Mouse (Mus musculus): ENCODE measurements at regions not wholly inside any gene's neighbourhood (a gene's known extent, or its start where the extent isn't known, plus 50 kb on each side); places are given as distances from the start of the nearest gene placed in this dataset.
A peak's percentile ranks its signal among the peaks of the same experiment; 100 is the strongest.

DNA sequence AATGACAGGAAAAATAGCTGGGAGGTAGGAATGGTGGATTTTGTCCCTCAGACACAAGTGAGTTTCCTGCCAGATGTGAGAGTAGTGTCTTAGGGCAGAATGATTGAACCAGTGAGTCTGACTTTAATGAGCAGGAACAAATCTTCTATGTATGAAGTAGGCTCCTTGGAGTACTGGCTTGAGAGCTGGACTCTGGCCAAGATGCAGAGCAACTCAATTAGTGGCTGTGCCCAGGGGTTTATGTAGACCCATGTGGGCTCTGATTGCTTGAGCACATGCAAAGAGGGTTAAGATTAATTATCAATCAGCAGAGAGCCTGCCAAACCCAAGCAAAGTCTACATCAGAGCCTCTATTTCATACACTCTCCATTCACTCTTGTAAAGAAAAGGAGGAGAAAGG is 92.9 kb upstream of the Htr1b start:
- no peak for DNase-seq (ENCODE audit: low read depth, low spot score)

DNA sequence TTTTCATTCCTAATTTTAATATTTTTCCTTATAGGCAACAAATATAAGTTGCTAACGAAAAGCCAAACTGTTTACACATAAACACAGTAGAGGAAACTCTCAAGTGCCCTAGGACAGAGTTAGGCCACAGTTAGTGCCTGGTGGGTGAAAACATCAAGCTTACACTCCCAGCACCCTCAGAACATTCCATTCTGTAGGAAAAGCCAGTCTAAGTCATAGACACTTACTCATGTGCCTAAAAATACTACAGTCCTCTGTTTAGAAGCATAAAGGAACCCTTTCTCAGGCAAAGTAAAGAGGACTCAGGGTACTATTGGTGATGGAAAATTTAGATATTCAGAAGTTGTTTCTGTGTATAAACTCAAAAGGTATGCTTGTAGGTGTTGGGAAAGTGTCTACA is 86.5 kb upstream of the Htr1b start:
- DNase-seq (ENCODE audit: low read depth, low spot score): peak; percentile 12

DNA sequence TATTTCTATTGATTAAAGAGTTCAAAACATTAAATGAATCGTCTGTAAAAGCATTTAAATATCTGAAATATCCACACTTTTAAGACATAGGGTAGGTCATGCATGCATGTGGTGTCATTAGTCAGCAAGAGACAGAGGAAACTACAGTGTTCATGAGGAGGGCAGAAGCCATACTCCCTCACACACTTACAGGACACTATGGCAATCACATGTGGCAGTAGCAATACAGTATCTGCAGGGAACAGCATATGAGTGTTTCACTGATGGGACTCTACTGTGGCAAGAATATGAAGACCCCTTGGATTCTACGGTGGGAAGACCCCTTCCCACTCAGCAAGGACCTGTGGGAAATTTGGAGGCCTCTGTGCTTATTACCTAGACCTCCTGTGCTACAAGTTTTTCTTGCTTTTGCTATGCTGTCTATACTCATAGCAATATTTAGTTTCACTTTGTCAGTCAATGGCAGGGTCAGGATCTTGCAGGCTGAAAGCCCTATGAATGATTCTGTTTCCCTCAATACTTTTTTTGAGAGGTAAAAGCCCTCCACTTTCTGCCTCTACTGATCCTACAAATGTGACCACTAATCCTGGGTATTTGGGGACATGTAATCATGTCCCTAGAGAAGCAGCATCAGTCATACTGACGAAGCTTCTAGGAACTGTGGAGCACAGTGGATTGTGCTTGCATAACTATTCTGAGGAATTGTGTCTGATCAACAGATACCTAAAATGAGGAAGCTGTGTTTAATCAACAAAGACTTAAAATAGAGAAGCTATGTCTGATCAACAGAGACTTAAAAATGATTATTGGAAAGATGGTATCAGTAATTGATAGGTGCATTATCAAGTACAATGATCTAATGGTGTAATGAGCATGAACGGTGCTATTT is 83.6 kb upstream of the Htr1b start:
- DNase-seq (ENCODE audit: low read depth, low spot score): no peak

DNA sequence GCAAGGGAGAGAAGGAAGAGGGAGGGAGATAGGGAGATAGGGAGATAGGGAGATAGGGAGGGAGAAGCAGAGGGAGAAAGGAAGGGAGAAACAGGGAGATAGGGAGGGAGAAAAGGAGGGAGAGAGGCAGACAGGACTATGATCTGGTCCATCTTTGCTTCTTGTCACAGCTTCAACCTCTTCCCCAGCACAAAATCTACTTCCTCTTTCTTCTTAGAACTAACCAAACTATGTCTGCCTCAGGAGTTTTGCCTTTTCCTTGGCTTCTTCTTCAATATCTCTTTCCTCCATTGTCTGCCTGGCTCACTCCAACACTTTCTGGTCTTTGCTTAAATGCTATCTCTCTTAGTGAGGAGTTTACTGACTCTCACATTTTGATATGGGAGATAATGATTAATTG is 57.7 kb upstream of the Htr1b start:
- DNase-seq (ENCODE audit: low read depth, low spot score): no peak

DNA sequence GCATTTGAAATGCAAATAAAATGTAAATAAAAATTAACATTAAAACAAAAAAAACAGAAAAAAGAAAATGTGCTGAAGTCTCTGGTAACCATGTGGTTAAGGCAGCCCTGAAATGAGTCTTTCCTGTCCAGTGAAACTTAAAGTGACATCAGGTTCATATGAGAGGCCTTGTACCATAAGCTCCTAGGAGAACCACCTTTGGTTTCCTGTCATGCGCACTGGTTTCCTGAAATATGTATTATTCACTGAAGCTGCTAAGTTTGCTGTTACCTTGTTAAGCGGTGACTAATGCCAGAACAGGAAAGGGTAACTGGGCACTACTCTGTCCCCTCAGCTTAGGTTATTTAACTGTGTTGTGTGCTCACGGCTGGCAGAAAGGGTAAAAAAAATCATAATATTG is 56.1 kb upstream of the Htr1b start:
- no peak for DNase-seq (ENCODE audit: low read depth, low spot score)
